Mouse (Mus musculus) embryonic fibroblast, embryonic 13.5 days (primary cell): ENCODE measurements at regions not wholly inside any gene's neighbourhood (a gene's known extent, or its start where the extent isn't known, plus 50 kb on each side); places are given as distances from the start of the nearest gene placed in this dataset.

Experiments
- CTCF ChIP-seq: IDR thresholded peaks from 2 replicates; pipeline ENCODE4 v1.5.1; 2011; ENCODE audit warnings: mild to moderate bottlenecking, control low read depth, low read length, moderate library complexity, borderline replicate concordance; ENCODE audit not compliant: insufficient read depth
- POLR2A ChIP-seq: IDR thresholded peaks from 2 replicates; pipeline ENCODE4 v1.6.1; 2011; ENCODE audit warnings: low read depth, mild to moderate bottlenecking, control low read depth, low read length, moderate library complexity

DNA sequence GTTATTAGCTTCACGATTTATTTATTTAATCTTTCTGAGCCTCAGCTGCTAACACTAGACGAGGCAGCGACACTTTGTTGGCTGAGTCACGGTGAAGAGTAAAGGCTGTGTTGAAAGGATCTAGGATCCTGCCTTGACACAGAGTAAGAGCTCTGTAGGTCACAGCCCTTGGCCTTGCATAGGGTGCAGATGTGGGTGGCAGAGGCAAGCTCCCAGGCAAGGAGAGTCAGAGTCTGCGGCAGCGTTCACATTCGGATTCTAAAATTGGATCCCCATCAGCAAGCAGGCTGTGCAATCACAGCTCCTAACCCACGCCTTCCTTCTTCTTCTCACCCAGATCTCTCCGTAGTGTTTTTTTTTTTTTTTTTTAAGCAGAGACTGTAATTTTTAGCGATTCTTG, 94.3 kb upstream of the Prickle1 start:
- TF ChIP-seq POLR2A (no peak), CTCF (no peak)
